Mouse (Mus musculus) lung, postnatal 0 days (tissue): ENCODE measurements around the gene Ehbp1l1. TPM values are rescaled to one million over a fixed set of nuclear protein-coding genes. Genes with fewer than 3 reads are reported as not detected.
A peak's percentile ranks its signal among the peaks of the same experiment; 100 is the strongest.

Experiments
- ATAC-seq: fragments of 200-750 bp; cut with Nextera tagmentation; 2 replicates; pipeline ENCODE4 v1.8.0; 2017; ENCODE audit warnings: moderate library complexity
- DNase-seq: peaks from one replicate; pipeline ENCODE4 v3.0.0-alpha.2; 2016; ENCODE audit warnings: low spot score
- H3K27ac ChIP-seq: fragments of 300-500 bp; sonication (generic); 2 replicates; pipeline ENCODE4 v1.5.1; 2014; ENCODE audit warnings: antibody characterized with exemption, mild to moderate bottlenecking, low read length, mixed read lengths
- H3K27me3 ChIP-seq: fragments of 300-500 bp; sonication (generic); replicated peaks from 2 replicates; pipeline ENCODE4 v1.6.1; 2014; ENCODE audit warnings: low read length, mixed read lengths; ENCODE audit not compliant: insufficient read depth
- H3K36me3 ChIP-seq: fragments of 300-500 bp; sonication (generic); 2 replicates; pipeline ENCODE4 v1.6.1; 2014; ENCODE audit warnings: low read length, mixed read lengths; ENCODE audit not compliant: insufficient read depth
- H3K4me1 ChIP-seq: fragments of 300-500 bp; sonication (generic); 2 replicates; pipeline ENCODE4 v1.6.1; 2014; ENCODE audit warnings: antibody characterized with exemption, low read depth, low read length, mixed read lengths; ENCODE audit not compliant: insufficient read depth
- H3K4me2 ChIP-seq: fragments of 300-500 bp; sonication (generic); replicated peaks from 2 replicates; pipeline ENCODE4 v1.6.1; 2014; ENCODE audit warnings: low read depth, mild to moderate bottlenecking, low read length, moderate library complexity, mixed read lengths
- H3K4me3 ChIP-seq: fragments of 300-500 bp; sonication (generic); 2 replicates; pipeline ENCODE4 v1.5.1; 2014; ENCODE audit warnings: low read depth, low read length
- H3K9ac ChIP-seq: fragments of 300-500 bp; sonication (generic); replicated peaks from 2 replicates; pipeline ENCODE4 v1.6.1; 2014; ENCODE audit warnings: low read depth, mild to moderate bottlenecking
- H3K9me3 ChIP-seq: fragments of 300-500 bp; sonication (generic); 2 replicates; pipeline ENCODE4 v1.6.1; 2016; ENCODE audit warnings: low read length, mixed read lengths
- CTCF ChIP-seq: IDR thresholded peaks from 2 replicates; pipeline ENCODE4 v1.5.1; 2016; ENCODE audit warnings: antibody characterized with exemption, mild to moderate bottlenecking
- EP300 ChIP-seq: IDR thresholded peaks from 2 replicates; pipeline ENCODE4 v1.6.1; 2016; ENCODE audit warnings: antibody characterized with exemption, mild to moderate bottlenecking, control low read depth
- WGBS: fragments of 180-500 bp; shearing (Covaris S2); extraction: QIAGEN DNeasy Blood & Tissue Kit; methylation state at CpG from one replicate; pipeline ENCODE4 v1.1.7; 2014; 5-methylcytosine and 5-hydroxymethylcytosine counted together
- polyA plus RNA-seq: library from polyadenylated mRNA; unstranded; fragments of >200 nt; fragmentation: Nextera tagmentation; extraction: Ambion mirVana; gene quantifications from 2 replicates; pipeline ENCODE4 v1.2.1, GENCODE M21; 2015

Ehbp1l1 gene
- polyA plus RNA-seq, 1 experiment from 2014 or later: 19.3 TPM

DNA sequence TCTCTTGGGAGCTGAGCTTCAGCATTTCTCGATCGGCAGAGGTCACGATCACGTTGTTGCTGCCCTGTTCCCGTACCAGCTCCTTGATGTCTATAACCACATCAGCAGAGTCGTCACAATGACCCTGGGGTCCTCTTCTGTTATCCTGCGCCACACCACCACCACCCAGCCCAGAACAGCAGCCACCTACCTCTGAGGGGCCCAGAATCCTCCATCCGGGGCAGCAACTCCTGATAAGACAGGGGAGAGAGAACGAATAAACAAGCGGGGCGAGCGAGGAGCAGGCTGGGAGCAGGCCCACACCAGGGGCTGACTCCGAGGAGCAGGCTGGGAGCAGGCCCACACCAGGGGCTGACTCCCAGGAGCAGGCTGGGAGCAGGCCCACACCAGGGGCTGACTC lies 39.7 kb downstream of the Ehbp1l1 start:
- H3K36me3 ChIP-seq: peaks cover 20% of the 10 kb centered on the region
- H3K27me3 ChIP-seq: no peaks in the 10 kb centered on the region
- no peaks in the 10 kb centered on the region for H3K9me3 ChIP-seq
- WGBS: 75% methylated on average over 13 of the region's 13 CpGs
- peaks cover 18% of the 10 kb centered on the region for H3K4me1 ChIP-seq
- ATAC-seq (no peak), DNase-seq (no peak)
- H3K27ac ChIP-seq: no peak overlapping the region
- TF ChIP-seq CTCF (no peak), EP300 (no peak)
- H3K9ac ChIP-seq: no peak overlapping the region
- H3K4me2 ChIP-seq: no peak overlapping the region
- no peak overlapping the region for H3K4me3 ChIP-seq

GRCm38 (mm10) chr19:5685861-5686260 lies 40.3 kb downstream of the Ehbp1l1 start:
- H3K4me3 ChIP-seq: no peak overlapping the region
- ATAC-seq: no peak
- no peak for DNase-seq
- H3K9ac ChIP-seq: no peak overlapping the region
- WGBS: 93% methylated on average over 11 of the region's 11 CpGs
- H3K4me2 ChIP-seq: no peak overlapping the region
- H3K27me3 ChIP-seq: no peaks in the 10 kb centered on the region
- no peak for TF ChIP-seq CTCF
- no peak for TF ChIP-seq EP300
- H3K9me3 ChIP-seq: no peaks in the 10 kb centered on the region
- peaks cover 25% of the 10 kb centered on the region for H3K36me3 ChIP-seq
- no peak overlapping the region for H3K27ac ChIP-seq
- H3K4me1 ChIP-seq: peaks cover 15% of the 10 kb centered on the region; the same call in 1 of the 2 replicates

- no peak overlapping the region for H3K9ac ChIP-seq
- no peak overlapping the region for H3K27ac ChIP-seq
- TF ChIP-seq EP300 (no peak), CTCF (no peak)
- no peak overlapping the region for H3K4me2 ChIP-seq
- no peak for ATAC-seq
- H3K4me3 ChIP-seq: no peak overlapping the region
- H3K9me3 ChIP-seq: no peaks in the 10 kb centered on the region
- no peak for DNase-seq
- H3K36me3 ChIP-seq: peaks cover 29% of the 10 kb centered on the region
- H3K27me3 ChIP-seq: no peaks in the 10 kb centered on the region
- peaks cover 11% of the 10 kb centered on the region; the same call in 1 of the 2 replicates for H3K4me1 ChIP-seq
- 94% methylated on average over 19 of the region's 19 CpGs for WGBS
Measured at GRCm38 (mm10) chr19:5685431-5685830, 40.7 kb downstream of the Ehbp1l1 start.

- Histone ChIP-seq H3K4me3 (no peak overlapping the region), H3K9ac (no peak overlapping the region), H3K27me3 (no peaks in the 10 kb centered on the region), H3K9me3 (no peaks in the 10 kb centered on the region), H3K4me1 (peaks cover 6% of the 10 kb centered on the region; the same call in 1 of the 2 replicates), H3K36me3 (peaks cover 34% of the 10 kb centered on the region), H3K4me2 (no peak overlapping the region), H3K27ac (no peak overlapping the region)
- TF ChIP-seq CTCF (no peak), EP300 (no peak)
- DNase-seq (no peak), ATAC-seq (no peak)
- 93% methylated on average over 12 of the region's 13 CpGs for whole genome bisulfite sequencing
Measured at GRCm38 (mm10) chr19:5684985-5685384, 41.1 kb downstream of the Ehbp1l1 start.

- Histone ChIP-seq H3K9me3 (no peaks in the 10 kb centered on the region), H3K4me1 (peaks cover 6% of the 10 kb centered on the region; the same call in 1 of the 2 replicates), H3K27me3 (no peaks in the 10 kb centered on the region), H3K36me3 (peaks cover 39% of the 10 kb centered on the region), H3K27ac (no peak overlapping the region), H3K4me2 (no peak overlapping the region), H3K4me3 (no peak overlapping the region), H3K9ac (no peak overlapping the region)
- 89% methylated on average over 12 of the region's 12 CpGs for WGBS
- ATAC-seq: no peak
- peak; percentile 21 for DNase-seq
- no peak for TF ChIP-seq CTCF
- no peak for TF ChIP-seq EP300
Measured at GRCm38 (mm10) chr19:5684236-5684635, 41.9 kb downstream of the Ehbp1l1 start.

DNA sequence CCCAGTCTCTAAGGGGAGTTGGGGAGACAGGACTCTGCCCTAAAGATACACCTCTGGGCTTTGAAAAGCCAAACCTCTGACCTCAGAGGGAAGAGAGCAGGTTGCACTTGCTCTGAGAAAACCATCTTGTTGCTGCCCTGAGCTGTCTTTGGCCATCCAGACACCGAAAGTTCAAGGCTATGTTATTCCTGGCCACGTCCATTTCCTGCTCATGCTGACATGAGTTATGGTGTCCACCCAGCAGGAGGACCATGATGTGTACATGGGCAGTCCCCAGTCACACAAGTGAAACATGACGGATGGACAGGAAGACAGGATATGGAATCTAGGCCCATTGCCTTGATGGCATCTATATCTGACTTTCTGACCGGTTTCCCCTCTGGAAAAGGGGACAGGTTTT lies 45.7 kb downstream of the Ehbp1l1 start:
- peaks cover 53% of the 10 kb centered on the region for H3K36me3 ChIP-seq

DNA sequence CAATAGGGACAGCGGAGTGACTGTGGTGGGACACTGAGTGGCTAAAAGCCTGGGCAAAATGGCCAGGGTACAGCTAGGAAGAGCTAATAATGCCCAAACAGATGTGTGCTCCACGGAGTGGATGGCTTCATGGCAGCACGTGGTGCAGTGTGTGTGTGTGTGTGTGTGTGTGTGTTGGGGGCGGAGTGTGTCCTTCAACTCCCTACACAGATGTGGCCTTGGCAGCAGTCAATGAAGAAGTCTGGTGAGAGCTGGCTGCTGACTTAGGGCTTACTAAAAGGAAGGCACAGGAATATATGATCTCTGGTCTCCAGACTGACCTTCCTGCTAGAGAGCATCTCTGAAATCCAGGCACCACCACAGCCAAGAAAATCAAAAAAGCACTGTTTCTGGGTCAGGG lies 57.7 kb downstream of the Ehbp1l1 start:
- H3K27me3 ChIP-seq: no peaks in the 10 kb centered on the region
- no peaks in the 10 kb centered on the region for H3K4me1 ChIP-seq
- peaks cover 39% of the 10 kb centered on the region for H3K36me3 ChIP-seq
- no peak for TF ChIP-seq EP300
- no peak for TF ChIP-seq CTCF
- ATAC-seq (no peak), DNase-seq (no peak)
- H3K9me3 ChIP-seq: no peaks in the 10 kb centered on the region
- no peak overlapping the region for H3K4me2 ChIP-seq
- H3K27ac ChIP-seq: no peak overlapping the region
- 86% methylated on average over 4 of the region's 4 CpGs for WGBS
- H3K4me3 ChIP-seq: no peak overlapping the region
- no peak overlapping the region for H3K9ac ChIP-seq

More for the DNA sequence above, 45.7 kb downstream of the Ehbp1l1 start:
- no peaks in the 10 kb centered on the region for H3K27me3 ChIP-seq
- 66% methylated on average over 4 of the region's 4 CpGs for WGBS
- H3K9ac ChIP-seq: no peak overlapping the region
- no peak overlapping the region for H3K4me3 ChIP-seq
- DNase-seq (peak; percentile 10), ATAC-seq (peak; percentile 63)
- TF ChIP-seq EP300 (no peak), CTCF (no peak)
- H3K4me1 ChIP-seq: no peaks in the 10 kb centered on the region
- no peaks in the 10 kb centered on the region for H3K9me3 ChIP-seq
- no peak overlapping the region for H3K27ac ChIP-seq
- H3K4me2 ChIP-seq: no peak overlapping the region
